Mouse (Mus musculus) gastrocnemius, postnatal 4 days (tissue): ENCODE data around the gene Nlrp4a. TPM values are rescaled to one million over a fixed set of nuclear protein-coding genes. Genes with fewer than 3 reads are reported as not detected.
"Not testable (repeated sequence)": the region's sequence is repeated elsewhere in the genome, so short reads cannot be mapped to it uniquely, and the experiment has no call there.

Experiments used
- DNase-seq, 2 experiments: peaks; one replicate each; pipeline ENCODE4 v3.0.0; 2021 to 2022; ENCODE audit warnings: low spot score in 2 of 2, mixed read lengths in 2 of 2
- long read RNA-seq, 2 experiments: library from polyadenylated mRNA; stranded (forward); transcript quantifications; one replicate each; pipeline ENCODE4 v2.0.0; 2021
- total RNA-seq, 2 experiments: library from RNA; stranded (reverse); gene quantifications; 2 replicates each; pipeline ENCODE4 v1.2.3; 2021

The Nlrp4a gene
- not detected for total RNA-seq
- long read RNA-seq, experiment 1 = 0 reads
- long read RNA-seq, experiment 2 = 0 reads

DNA sequence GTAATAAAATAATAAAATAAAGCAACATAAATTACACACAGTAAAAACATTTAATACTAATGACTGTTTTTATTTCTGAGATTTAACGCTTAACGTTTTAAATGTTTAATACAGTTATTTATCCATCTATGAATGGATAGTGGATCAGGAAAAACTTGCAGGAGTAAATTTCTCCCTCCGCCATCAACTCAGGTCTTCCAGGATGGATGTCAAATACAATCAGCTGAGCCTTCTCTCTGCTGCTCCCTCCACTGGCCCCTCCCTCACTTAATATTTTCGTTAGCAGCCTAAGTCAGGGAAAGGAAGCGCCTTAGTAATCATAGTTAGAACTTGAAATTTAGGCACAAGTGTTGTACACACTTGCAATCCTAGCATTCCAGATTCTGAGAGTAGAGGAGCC is at the start of gene Nlrp4a:
Gene Nlrp4a (plus strand): TSS at position 301 of the 400 bp plus-strand sequence.
- DNase-seq = no peak

GRCm38 (mm10) chr7:26386691-26387090 is 48.2 kb upstream of the Nlrp4a start:
- not testable (repeated sequence) for DNase-seq

DNA sequence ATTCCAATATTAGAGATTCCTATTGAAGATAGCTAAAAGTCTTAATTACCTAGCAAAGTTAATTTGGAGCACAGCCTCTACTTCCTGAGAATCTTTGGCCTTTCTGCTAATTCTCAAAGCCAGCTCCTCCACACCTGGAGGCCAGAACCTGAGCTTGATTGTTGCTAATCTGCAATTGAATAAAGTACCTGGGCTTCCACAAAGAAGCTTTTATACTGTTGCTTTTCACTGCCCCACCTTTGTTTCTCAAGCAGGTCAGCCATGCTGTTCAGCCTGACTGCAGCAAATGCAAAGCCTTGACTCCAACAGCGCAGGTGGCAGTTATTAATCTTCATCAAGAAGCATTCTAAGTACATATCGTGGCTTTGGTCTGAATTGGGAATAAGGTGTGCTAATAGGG is 43.8 kb upstream of the Nlrp4a start:
- DNase-seq = not testable (repeated sequence)

- DNase-seq = not testable (repeated sequence)
Measured at GRCm38 (mm10) chr7:26391811-26392210, 43.1 kb upstream of the Nlrp4a start.

DNA sequence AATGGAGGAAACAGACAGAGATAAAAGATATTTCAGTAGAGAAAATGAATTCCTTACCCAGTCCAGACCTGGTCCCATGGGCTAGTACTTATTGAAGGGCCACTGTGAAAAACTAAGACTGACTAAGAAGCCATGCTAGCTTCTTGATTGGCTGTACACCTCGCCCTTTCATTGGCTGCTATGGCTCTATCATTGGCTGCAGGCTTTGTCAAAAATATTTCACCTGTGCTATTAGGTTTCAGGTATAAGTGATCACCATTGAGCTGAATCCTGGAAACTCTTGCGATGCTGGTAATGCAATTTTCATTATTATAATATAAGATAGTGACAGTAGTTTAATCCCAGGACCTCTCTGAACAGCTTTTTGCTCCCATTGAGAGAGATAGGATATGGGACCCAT is 31.3 kb upstream of the Nlrp4a start, which contains the start of gene Nlrp9c:
Gene Nlrp9c (minus strand): TSS at position 101 of the 400 bp plus-strand sequence.
- not testable (repeated sequence) for DNase-seq

- DNase-seq = no peak
Measured at GRCm38 (mm10) chr7:26476690-26477089, 41.8 kb downstream of the Nlrp4a start.

GRCm38 (mm10) chr7:26489514-26489913 is 54.6 kb downstream of the Nlrp4a start:
- not testable (repeated sequence) for DNase-seq

Other genes with a start within 250 kb of the Nlrp4a start
- not detected for gene Vmn1r184, start 174.8 kb upstream of the Nlrp4a start, total RNA-seq
- gene Cyp2a4, start 127.9 kb upstream of the Nlrp4a start, total RNA-seq = not detected
- gene Nlrp9c, start 31.4 kb upstream of the Nlrp4a start, total RNA-seq = not detected
- not detected for gene Nlrp9a, start 99.9 kb downstream of the Nlrp4a start, total RNA-seq
- gene Vmn1r185, start 183.4 kb downstream of the Nlrp4a start, total RNA-seq = not detected